Comparison of ENCODE assay signal across 24 mouse cellular contexts in the genomic region with DNA sequence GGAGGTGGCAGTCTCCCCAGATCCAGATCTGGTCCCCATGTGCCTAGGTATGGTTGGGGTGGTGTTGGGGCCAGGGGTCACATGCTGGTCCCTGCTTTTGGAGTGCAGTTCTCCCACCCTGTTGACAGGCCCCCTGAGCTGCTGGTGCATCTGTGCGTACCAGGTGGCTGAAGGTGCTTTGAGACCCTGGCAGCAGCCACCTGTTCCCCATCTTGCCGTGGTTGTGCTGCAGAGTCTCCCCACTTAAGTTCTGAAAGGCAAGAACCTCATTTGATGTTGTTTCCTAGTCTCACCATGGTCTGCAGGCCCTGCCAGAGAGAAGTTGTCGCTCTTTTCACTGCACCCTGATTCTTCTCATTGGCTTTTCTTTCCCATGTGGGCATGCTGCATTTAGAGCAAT.
DNase-seq lines count a peak whose midpoint lies in the region; ATAC-seq and TF ChIP-seq lines count a peak whose summit lies in the region.
"Had no signal": no experiment of that assay in that cellular context is flagged by ENCODE, and none has a peak within 500 bp of the region (broad histone marks: within the 10 kb centered on the region; RNA-seq: fewer than 3 reads in every experiment).

No protein-coding gene starts in this region.

- TF ChIP-seq CTCF in thymus, adult 2 months (IDR thresholded peaks at IDR 0.05; ENCODE audit: borderline replicate concordance, control insufficient read depth, extremely low read depth, insufficient read depth, low read length, poor library complexity), result peak; percentile 24; the same call in 1 of the 2 replicates

- no peak overlapping the region for H3K4me3 ChIP-seq in thymus, adult 2 months (ENCODE audit: control insufficient read depth, insufficient read depth, low read length)
- no peak overlapping the region for H3K4me3 ChIP-seq in heart, embryonic 10.5 days
- H3K4me3 ChIP-seq: embryonic facial prominence, embryonic 10.5 days; embryonic facial prominence, embryonic 13.5 days; erythroblast, embryonic 14.5 days; forebrain, embryonic 12.5 days; forebrain, embryonic 15.5 days; heart, adult 2 months; hindbrain, embryonic 12.5 days; hindbrain, embryonic 15.5 days had no signal

- ATAC-seq in megakaryocyte-erythroid progenitor cell, adult 5-6 weeks (replicated peaks; ENCODE audit: low FRiP score, low TSS enrichment, poor library complexity, severe bottlenecking), result no peak
- ATAC-seq: CD4-positive, CD25-positive, alpha-beta regulatory T cell, adult 4 months; forebrain, embryonic 15.5 days had no signal

- H3K36me3 ChIP-seq in thymus, adult 2 months (ENCODE audit: control insufficient read depth, insufficient read depth, low read length), result no peaks in the 10 kb centered on the region
- no peaks in the 10 kb centered on the region for H3K36me3 ChIP-seq in heart, embryonic 10.5 days
- H3K36me3 ChIP-seq: embryonic facial prominence, embryonic 10.5 days; forebrain, embryonic 12.5 days; hindbrain, embryonic 12.5 days had no signal

- WGBS in thymus, adult 2 months, result 7% methylated on average over 3 of the region's 3 CpGs
- 86% methylated on average over 3 of the region's 3 CpGs for WGBS in heart, embryonic 10.5 days

- no peaks in the 10 kb centered on the region for H3K9me3 ChIP-seq in heart, embryonic 10.5 days
- H3K9me3 ChIP-seq: embryonic facial prominence, embryonic 10.5 days; embryonic facial prominence, embryonic 13.5 days; forebrain, embryonic 12.5 days; forebrain, embryonic 15.5 days; hindbrain, embryonic 12.5 days; hindbrain, embryonic 15.5 days had no signal

- peak; percentile 66 for DNase-seq in thymus, adult 2 months
- peak; percentile 68 to 75 for DNase-seq in thymus, postnatal 10 days (ENCODE audit: low spot score in 2 of 2)
- DNase-seq in thymus, postnatal 36 days, result peak; percentile 68 to 82
- DNase-seq in right cerebral cortex, postnatal 10 days (ENCODE audit: low spot score in 2 of 2), result no peak
- no peak for DNase-seq in heart, embryonic 10.5 days (ENCODE audit: low spot score)
- DNase-seq: adrenal gland, adult 8-10 months; adrenal gland, postnatal 25 days; cerebellum, adult 11-12 months; cerebellum, adult 8-10 months; cerebellum, postnatal 10 days; cerebellum, postnatal 36 days; embryo, embryonic 11 days; gastrocnemius, postnatal 10 days; gastrocnemius, postnatal 36 days; heart, adult 2 months had no signal

- TF ChIP-seq POLR2A in thymus, adult 2 months (IDR thresholded peaks at IDR 0.05; ENCODE audit: control insufficient read depth, extremely low read depth, insufficient read depth, low read length, poor library complexity), result no peak

- peaks cover 42% of the 10 kb centered on the region for H3K4me1 ChIP-seq in thymus, adult 2 months (replicated peaks; ENCODE audit: control insufficient read depth, insufficient read depth, low read length)
- no peaks in the 10 kb centered on the region for H3K4me1 ChIP-seq in heart, embryonic 10.5 days
- H3K4me1 ChIP-seq: embryonic facial prominence, embryonic 10.5 days; embryonic facial prominence, embryonic 13.5 days; forebrain, embryonic 12.5 days; hindbrain, embryonic 15.5 days had no signal

- no peaks in the 10 kb centered on the region for H3K27me3 ChIP-seq in thymus, adult 2 months (ENCODE audit: control insufficient read depth, insufficient read depth, low read length)
- no peaks in the 10 kb centered on the region for H3K27me3 ChIP-seq in heart, embryonic 10.5 days (ENCODE audit: insufficient read depth, poor library complexity, severe bottlenecking)
- H3K27me3 ChIP-seq: embryonic facial prominence, embryonic 13.5 days; forebrain, embryonic 12.5 days; forebrain, embryonic 15.5 days; hindbrain, embryonic 12.5 days; hindbrain, embryonic 15.5 days had no signal

- H3K27ac ChIP-seq in thymus, adult 2 months (ENCODE audit: control insufficient read depth, insufficient read depth, low read length), result peak overlapping the region; percentile 84
- H3K27ac ChIP-seq in heart, embryonic 10.5 days, result no peak overlapping the region
- H3K27ac ChIP-seq: embryonic facial prominence, embryonic 10.5 days; embryonic facial prominence, embryonic 13.5 days; forebrain, embryonic 12.5 days; forebrain, embryonic 15.5 days; heart, adult 2 months; hindbrain, embryonic 12.5 days; hindbrain, embryonic 15.5 days had no signal

Comparison
In these comparisons a context has a peak if more than half of its experiments do, and no peak if none do; other contexts are left out.
1. DNase-seq: peak in thymus, adult 2 months (single experiment), thymus, postnatal 10 days (2 of 2) and thymus, postnatal 36 days (2 of 2); none in right cerebral cortex, postnatal 10 days (0 of 2) and heart, embryonic 10.5 days (single experiment).